Mouse (Mus musculus) hindbrain, embryonic 14.5 days (tissue): ENCODE results near the gene Thap4. TPM values are rescaled to one million over a fixed set of nuclear protein-coding genes. Genes with fewer than 3 reads are reported as not detected.

Experiments used
- ATAC-seq: fragments of 200-750 bp; cut with Nextera tagmentation; 2 replicates; pipeline ENCODE4 v1.8.0; 2017; ENCODE audit warnings: moderate number of reproducible peaks, mild to moderate bottlenecking, moderate TSS enrichment, moderate library complexity; ENCODE audit not compliant: low FRiP score
- DNase-seq: peaks from one replicate; pipeline ENCODE4 v3.0.0-alpha.2; 2015; ENCODE audit warnings: low spot score
- H3K27ac ChIP-seq: fragments of 300-500 bp; sonication (generic); 2 replicates; pipeline ENCODE4 v1.5.1; 2014; ENCODE audit warnings: mild to moderate bottlenecking, moderate library complexity
- H3K27me3 ChIP-seq: fragments of 300-500 bp; sonication (generic); 2 replicates; pipeline ENCODE4 v1.6.1; 2014; ENCODE audit warnings: mild to moderate bottlenecking, low read length, mixed read lengths; ENCODE audit not compliant: control insufficient read depth, insufficient read depth
- H3K36me3 ChIP-seq: fragments of 300-500 bp; sonication (generic); replicated peaks from 2 replicates; pipeline ENCODE4 v1.6.1; 2014; ENCODE audit not compliant: control insufficient read depth, insufficient read depth
- H3K4me1 ChIP-seq: fragments of 300-500 bp; sonication (generic); replicated peaks from 2 replicates; pipeline ENCODE4 v1.6.1; 2014; ENCODE audit warnings: antibody characterized with exemption, low read length, mixed read lengths; ENCODE audit not compliant: control insufficient read depth, insufficient read depth
- H3K4me2 ChIP-seq: fragments of 300-500 bp; sonication (generic); replicated peaks from 2 replicates; pipeline ENCODE4 v1.6.1; 2014; ENCODE audit warnings: mild to moderate bottlenecking, moderate library complexity
- H3K4me3 ChIP-seq: fragments of 300-500 bp; sonication (generic); replicated peaks from 2 replicates; pipeline ENCODE4 v1.5.1; 2014; ENCODE audit warnings: mild to moderate bottlenecking, low read length
- H3K9ac ChIP-seq: fragments of 300-500 bp; sonication (generic); 2 replicates; pipeline ENCODE4 v1.6.1; 2014
- H3K9me3 ChIP-seq: fragments of 300-500 bp; sonication (generic); 2 replicates; pipeline ENCODE4 v1.6.1; 2016; ENCODE audit warnings: low read length; ENCODE audit not compliant: control insufficient read depth
- WGBS: fragments of 180-500 bp; shearing (Covaris S2); extraction: QIAGEN DNeasy Blood & Tissue Kit; methylation state at CpG from one replicate; pipeline ENCODE4 v1.1.7; 2014; 5-methylcytosine and 5-hydroxymethylcytosine counted together
- polyA plus RNA-seq: library from polyadenylated mRNA; unstranded; fragments of >200 nt; fragmentation: Nextera tagmentation; extraction: Ambion mirVana; gene quantifications from 2 replicates; pipeline ENCODE4 v1.2.1, GENCODE M21; 2014

The Thap4 gene
- polyA plus RNA-seq, 1 experiment from 2014 or later = 40.6 TPM

GRCm38 (mm10) chr1:93731880-93732281 is 22.8 kb downstream of the Thap4 start:
- H3K4me3 ChIP-seq = no peak overlapping the region
- no peaks in the 10 kb centered on the region for H3K27me3 ChIP-seq
- H3K4me1 ChIP-seq = peaks cover 8% of the 10 kb centered on the region
- peak overlapping the region; percentile 75 for H3K27ac ChIP-seq
- peak; percentile 52 for ATAC-seq
- WGBS = 10% methylated on average over 3 of the region's 3 CpGs
- no peaks in the 10 kb centered on the region for H3K9me3 ChIP-seq
- H3K9ac ChIP-seq = no peak overlapping the region
- no peaks in the 10 kb centered on the region for H3K36me3 ChIP-seq
- H3K4me2 ChIP-seq = peak overlapping the region; percentile 22; the same call in 1 of the 2 replicates
- DNase-seq = peak; percentile 51

- H3K4me3 ChIP-seq = no peak overlapping the region
- no peak overlapping the region for H3K9ac ChIP-seq
- H3K4me1 ChIP-seq = peaks cover 8% of the 10 kb centered on the region
- H3K4me2 ChIP-seq = no peak overlapping the region; the same call in 1 of the 2 replicates
- ATAC-seq (no peak), DNase-seq (no peak)
- H3K27ac ChIP-seq = no peak overlapping the region
- H3K9me3 ChIP-seq = no peaks in the 10 kb centered on the region
- WGBS = 87% methylated on average over 5 of the region's 5 CpGs
- no peaks in the 10 kb centered on the region for H3K36me3 ChIP-seq
- no peaks in the 10 kb centered on the region for H3K27me3 ChIP-seq
These were observed 23.6 kb downstream of the Thap4 start for GRCm38 (mm10) chr1:93731103-93731502.

GRCm38 (mm10) chr1:93726974-93727373 is 27.7 kb downstream of the Thap4 start:
- Histone ChIP-seq H3K27ac (no peak overlapping the region), H3K4me3 (no peak overlapping the region), H3K9ac (no peak overlapping the region), H3K9me3 (no peaks in the 10 kb centered on the region), H3K27me3 (no peaks in the 10 kb centered on the region), H3K4me1 (peaks cover 4% of the 10 kb centered on the region), H3K36me3 (0 out of 2 replicates have a peak, but pooled peaks cover 9% of the 10 kb centered on the region), H3K4me2 (no peak overlapping the region)
- ATAC-seq (0 out of 2 replicates have a peak, but pooled peaks have one; percentile 35), DNase-seq (peak; percentile 34)
- WGBS = 85% methylated on average over 3 of the region's 3 CpGs

- H3K4me3 ChIP-seq = no peak overlapping the region
- H3K9me3 ChIP-seq = no peaks in the 10 kb centered on the region
- H3K9ac ChIP-seq = no peak overlapping the region
- ATAC-seq (no peak), DNase-seq (no peak)
- no peaks in the 10 kb centered on the region for H3K27me3 ChIP-seq
- H3K4me1 ChIP-seq = no peaks in the 10 kb centered on the region
- 0 out of 2 replicates have a peak, but pooled peaks cover 9% of the 10 kb centered on the region for H3K36me3 ChIP-seq
- H3K27ac ChIP-seq = no peak overlapping the region
- 82% methylated on average over 3 of the region's 3 CpGs for WGBS
- no peak overlapping the region for H3K4me2 ChIP-seq
These were observed 28.5 kb downstream of the Thap4 start for GRCm38 (mm10) chr1:93726116-93726515.

GRCm38 (mm10) chr1:93725665-93726064 is 29.0 kb downstream of the Thap4 start:
- H3K36me3 ChIP-seq = 0 out of 2 replicates have a peak, but pooled peaks cover 9% of the 10 kb centered on the region
- H3K4me1 ChIP-seq = no peaks in the 10 kb centered on the region
- no peaks in the 10 kb centered on the region for H3K9me3 ChIP-seq
- no peak overlapping the region for H3K4me3 ChIP-seq
- no peak for DNase-seq
- no peak overlapping the region for H3K27ac ChIP-seq
- H3K27me3 ChIP-seq = no peaks in the 10 kb centered on the region
- 94% methylated on average over 5 of the region's 5 CpGs for WGBS
- no peak overlapping the region for H3K4me2 ChIP-seq
- no peak overlapping the region for H3K9ac ChIP-seq
- no peak for ATAC-seq

GRCm38 (mm10) chr1:93724623-93725022 is 30.0 kb downstream of the Thap4 start:
- H3K9me3 ChIP-seq = no peaks in the 10 kb centered on the region
- no peaks in the 10 kb centered on the region for H3K4me1 ChIP-seq
- no peaks in the 10 kb centered on the region for H3K27me3 ChIP-seq
- WGBS = 84% methylated on average over 3 of the region's 3 CpGs
- H3K4me3 ChIP-seq = no peak overlapping the region
- H3K27ac ChIP-seq = no peak overlapping the region
- DNase-seq (no peak), ATAC-seq (no peak)
- H3K9ac ChIP-seq = no peak overlapping the region
- H3K36me3 ChIP-seq = 0 out of 2 replicates have a peak, but pooled peaks cover 9% of the 10 kb centered on the region
- no peak overlapping the region for H3K4me2 ChIP-seq

- ATAC-seq (no peak), DNase-seq (no peak)
- Histone ChIP-seq H3K4me3 (no peak overlapping the region), H3K9me3 (no peaks in the 10 kb centered on the region), H3K4me1 (no peaks in the 10 kb centered on the region), H3K27ac (no peak overlapping the region), H3K9ac (no peak overlapping the region), H3K4me2 (no peak overlapping the region), H3K36me3 (peaks cover 11% of the 10 kb centered on the region), H3K27me3 (no peaks in the 10 kb centered on the region)
- WGBS = 68% methylated on average over 7 of the region's 7 CpGs
These were observed 33.1 kb downstream of the Thap4 start for GRCm38 (mm10) chr1:93721557-93721956.

- Histone ChIP-seq H3K9ac (no peak overlapping the region), H3K4me1 (no peaks in the 10 kb centered on the region), H3K27ac (no peak overlapping the region), H3K4me2 (no peak overlapping the region), H3K36me3 (peaks cover 40% of the 10 kb centered on the region), H3K27me3 (no peaks in the 10 kb centered on the region), H3K4me3 (no peak overlapping the region), H3K9me3 (no peaks in the 10 kb centered on the region)
- 98% methylated on average over 2 of the region's 2 CpGs for WGBS
- DNase-seq (no peak), ATAC-seq (no peak)
These were observed 38.5 kb downstream of the Thap4 start for GRCm38 (mm10) chr1:93716166-93716565.

- 70% methylated on average over 3 of the region's 3 CpGs for WGBS
These were observed 49.3 kb downstream of the Thap4 start for GRCm38 (mm10) chr1:93705389-93705788.

GRCm38 (mm10) chr1:93704341-93704740 is 50.3 kb downstream of the Thap4 start:
- DNase-seq (no peak), ATAC-seq (no peak)
- H3K27me3 ChIP-seq = no peaks in the 10 kb centered on the region
- H3K4me3 ChIP-seq = no peak overlapping the region
- no peaks in the 10 kb centered on the region for H3K4me1 ChIP-seq
- H3K27ac ChIP-seq = no peak overlapping the region
- H3K4me2 ChIP-seq = no peak overlapping the region
- H3K9ac ChIP-seq = no peak overlapping the region
- no peaks in the 10 kb centered on the region for H3K9me3 ChIP-seq
- whole genome bisulfite sequencing = 84% methylated on average over 9 of the region's 9 CpGs
- peaks cover 25% of the 10 kb centered on the region for H3K36me3 ChIP-seq

More at GRCm38 (mm10) chr1:93705389-93705788, 49.3 kb downstream of the Thap4 start:
- no peak overlapping the region for H3K4me2 ChIP-seq
- no peak for DNase-seq
- H3K27me3 ChIP-seq = no peaks in the 10 kb centered on the region
- no peak; the same call in 1 of the 2 replicates for ATAC-seq
- peaks cover 25% of the 10 kb centered on the region for H3K36me3 ChIP-seq
- no peak overlapping the region for H3K9ac ChIP-seq
- H3K4me3 ChIP-seq = no peak overlapping the region
- no peaks in the 10 kb centered on the region for H3K9me3 ChIP-seq
- no peak overlapping the region for H3K27ac ChIP-seq
- H3K4me1 ChIP-seq = no peaks in the 10 kb centered on the region
